Mouse (Mus musculus) C2C12 (cell line): ENCODE results near the gene Utrn. TPM values are rescaled to one million over a fixed set of nuclear protein-coding genes. Genes with fewer than 3 reads are reported as not detected.

Source experiments
- H3K27me3 ChIP-seq: one replicate; pipeline ENCODE4 v1.6.1; 2011; ENCODE audit not compliant: control insufficient read depth, insufficient read depth, insufficient read length
- H3K36me3 ChIP-seq: one replicate; pipeline ENCODE4 v1.6.1; 2011; ENCODE audit not compliant: control insufficient read depth, insufficient read depth
- H3K4me3 ChIP-seq: one replicate; pipeline ENCODE4 v1.5.1; 2011; ENCODE audit warnings: mild to moderate bottlenecking, control low read depth; ENCODE audit not compliant: poor library complexity, insufficient read depth, severe bottlenecking
- H3K79me2 ChIP-seq: one replicate; pipeline ENCODE4 v1.6.1; 2011; ENCODE audit not compliant: control insufficient read depth, insufficient read depth
- H3K79me3 ChIP-seq: one replicate; pipeline ENCODE4 v1.6.1; 2011; ENCODE audit warnings: low read depth, control low read depth
- H3ac ChIP-seq: one replicate; pipeline ENCODE3; 2011; ENCODE audit warnings: low read depth; ENCODE audit not compliant: control insufficient read depth, insufficient read length
- CEBPB ChIP-seq: IDR thresholded peaks from one replicate; pipeline ENCODE4 v1.6.1; 2011; ENCODE audit warnings: low read depth, mild to moderate bottlenecking, control low read depth, moderate library complexity
- CTCF ChIP-seq: IDR thresholded peaks from one replicate; pipeline ENCODE4 v1.5.1; 2011; ENCODE audit not compliant: control insufficient read depth, insufficient read depth, insufficient read length
- FOSL1 ChIP-seq: IDR thresholded peaks from one replicate; pipeline ENCODE4 v1.8.0; 2011; ENCODE audit warnings: mild to moderate bottlenecking, low read length; ENCODE audit not compliant: poor library complexity, insufficient read depth, severe bottlenecking
- MAX ChIP-seq: IDR thresholded peaks from one replicate; pipeline ENCODE4 v1.6.1; 2011; ENCODE audit warnings: mild to moderate bottlenecking, control low read depth
- MYOD1 ChIP-seq: IDR thresholded peaks from one replicate; pipeline ENCODE4 v1.6.1; 2011; ENCODE audit warnings: low read depth; ENCODE audit not compliant: control insufficient read depth, insufficient read length
- MYOG ChIP-seq: IDR thresholded peaks from one replicate; pipeline ENCODE4 v1.6.1; 2011; ENCODE audit not compliant: control insufficient read depth, insufficient read length; ENCODE audit errors: extremely low read depth
- USF1 ChIP-seq: IDR thresholded peaks from one replicate; pipeline ENCODE4 v1.6.1; 2011; ENCODE audit warnings: low read depth, mild to moderate bottlenecking, control low read depth, moderate library complexity
- polyA plus RNA-seq: library from polyadenylated mRNA; unstranded; fragments of >200 nt; fragmentation: generic; extraction: Trizol; gene quantifications from one replicate; pipeline ENCODE4 v1.2.1, GENCODE M21; 2012; ENCODE audit warnings: missing spikeins

Gene Utrn
- polyA plus RNA-seq, 1 experiment: 10.5 TPM

GRCm38 (mm10) chr10:12354556-12354955 is 514.6 kb downstream of the Utrn start:
- Histone ChIP-seq H3K27me3 (no peaks in the 10 kb centered on the region), H3K4me3 (no peak overlapping the region), H3K36me3 (no peaks in the 10 kb centered on the region), H3K79me3 (no peaks in the 10 kb centered on the region), H3ac (no peak overlapping the region), H3K79me2 (no peaks in the 10 kb centered on the region)
- no peak for TF ChIP-seq USF1
- TF ChIP-seq MYOD1: no peak
- TF ChIP-seq MYOG: no peak
- no peak for TF ChIP-seq CEBPB
- TF ChIP-seq MAX: no peak
- TF ChIP-seq CTCF: no peak
- no peak for TF ChIP-seq FOSL1

- no peaks in the 10 kb centered on the region for H3K79me3 ChIP-seq
- no peaks in the 10 kb centered on the region for H3K27me3 ChIP-seq
- H3K4me3 ChIP-seq: no peak overlapping the region
- H3ac ChIP-seq: no peak overlapping the region
- TF ChIP-seq MYOG: no peak
- no peak for TF ChIP-seq CTCF
- TF ChIP-seq MAX: no peak
- TF ChIP-seq CEBPB: no peak
- TF ChIP-seq FOSL1: no peak
- TF ChIP-seq MYOD1: no peak
- TF ChIP-seq USF1: no peak
- no peaks in the 10 kb centered on the region for H3K36me3 ChIP-seq
- H3K79me2 ChIP-seq: no peaks in the 10 kb centered on the region
These were observed 515.1 kb downstream of the Utrn start for GRCm38 (mm10) chr10:12354106-12354505.

- Histone ChIP-seq H3K36me3 (no peaks in the 10 kb centered on the region), H3ac (no peak overlapping the region), H3K4me3 (no peak overlapping the region), H3K79me2 (no peaks in the 10 kb centered on the region), H3K27me3 (no peaks in the 10 kb centered on the region), H3K79me3 (no peaks in the 10 kb centered on the region)
- TF ChIP-seq FOSL1 (no peak), MYOG (no peak), CTCF (no peak), USF1 (no peak), MAX (no peak), CEBPB (no peak), MYOD1 (no peak)
These were observed 529.2 kb downstream of the Utrn start for GRCm38 (mm10) chr10:12339704-12340558.

GRCm38 (mm10) chr10:12339005-12339703 is 530.0 kb downstream of the Utrn start:
- Histone ChIP-seq H3K27me3 (no peaks in the 10 kb centered on the region), H3K4me3 (no peak overlapping the region), H3ac (no peak overlapping the region), H3K36me3 (no peaks in the 10 kb centered on the region), H3K79me3 (no peaks in the 10 kb centered on the region), H3K79me2 (no peaks in the 10 kb centered on the region)
- no peak for TF ChIP-seq MYOG
- TF ChIP-seq FOSL1: no peak
- no peak for TF ChIP-seq MAX
- no peak for TF ChIP-seq CTCF
- TF ChIP-seq MYOD1: no peak
- no peak for TF ChIP-seq USF1
- TF ChIP-seq CEBPB: no peak

Other genes starting within 250 kb of the Utrn start
- 2.5 TPM for gene Stx11, start 94.9 kb upstream of the Utrn start, polyA plus RNA-seq
- 43.7 TPM for gene Sf3b5, start 136.0 kb upstream of the Utrn start, polyA plus RNA-seq
- 1.0 TPM for gene Plagl1, start 191.1 kb upstream of the Utrn start, polyA plus RNA-seq